23 mouse cellular contexts compared by ENCODE assay signal in genomic region chr10:86134848-86135247, GRCm38 (mm10).
DNase-seq lines count a peak whose midpoint lies in the region; ATAC-seq lines count a peak whose summit lies in the region.
"Had no signal": no experiment of that assay in that cellular context is flagged by ENCODE, and none has a peak within 500 bp of the region (broad histone marks: within the 10 kb centered on the region; RNA-seq: fewer than 3 reads in every experiment).

No protein-coding gene starts in this region.

- ATAC-seq in embryonic facial prominence, embryonic 14.5 days (ENCODE audit: low read depth), result no peak
- ATAC-seq: forebrain, embryonic 15.5 days; hindbrain, postnatal 0 days; inflammation-experienced regulatory T-cells, adult 6 months; Patski had no signal

- 71% methylated on average over 6 of the region's 6 CpGs for WGBS in embryonic facial prominence, embryonic 14.5 days
- WGBS in embryonic facial prominence, embryonic 10.5 days, result 79% methylated on average over 6 of the region's 6 CpGs

- H3K9me3 ChIP-seq in embryonic facial prominence, embryonic 14.5 days (ENCODE audit: control insufficient read depth, low read length), result no peaks in the 10 kb centered on the region
- H3K9me3 ChIP-seq in embryonic facial prominence, embryonic 10.5 days, result no peaks in the 10 kb centered on the region
- H3K9me3 ChIP-seq: embryonic facial prominence, embryonic 12.5 days; forebrain, embryonic 12.5 days; forebrain, embryonic 15.5 days; hindbrain, embryonic 10.5 days; hindbrain, embryonic 13.5 days had no signal

- no peak overlapping the region for H3K4me3 ChIP-seq in embryonic facial prominence, embryonic 14.5 days (ENCODE audit: low read depth, low read length)
- H3K4me3 ChIP-seq in embryonic facial prominence, embryonic 10.5 days, result no peak overlapping the region
- H3K4me3 ChIP-seq: embryonic facial prominence, embryonic 12.5 days; erythroblast, embryonic 14.5 days; forebrain, embryonic 12.5 days; forebrain, embryonic 15.5 days; hindbrain, embryonic 10.5 days; hindbrain, embryonic 13.5 days had no signal

- no peak overlapping the region for H3K27ac ChIP-seq in embryonic facial prominence, embryonic 14.5 days (replicated peaks; ENCODE audit: low read depth, low read length)
- no peak overlapping the region for H3K27ac ChIP-seq in embryonic facial prominence, embryonic 10.5 days (replicated peaks)
- H3K27ac ChIP-seq: embryonic facial prominence, embryonic 12.5 days; forebrain, embryonic 12.5 days; forebrain, embryonic 15.5 days; hindbrain, embryonic 10.5 days; hindbrain, embryonic 13.5 days; hindbrain, postnatal 0 days had no signal

- H3K4me1 ChIP-seq in embryonic facial prominence, embryonic 14.5 days (ENCODE audit: control insufficient read depth, insufficient read depth, low read length), result no peaks in the 10 kb centered on the region
- H3K4me1 ChIP-seq in embryonic facial prominence, embryonic 10.5 days, result peaks cover 8% of the 10 kb centered on the region
- H3K4me1 ChIP-seq: forebrain, embryonic 12.5 days; forebrain, embryonic 15.5 days; hindbrain, embryonic 13.5 days had no signal

- no peak overlapping the region for H3K9ac ChIP-seq in embryonic facial prominence, embryonic 14.5 days (ENCODE audit: low read depth, low read length)
- H3K9ac ChIP-seq: embryonic facial prominence, embryonic 12.5 days; forebrain, embryonic 12.5 days; forebrain, embryonic 15.5 days; hindbrain, embryonic 13.5 days had no signal

- H3K4me2 ChIP-seq in embryonic facial prominence, embryonic 14.5 days (ENCODE audit: low read depth, low read length), result no peak overlapping the region
- H3K4me2 ChIP-seq: embryonic facial prominence, embryonic 12.5 days; forebrain, embryonic 12.5 days; forebrain, embryonic 15.5 days; heart, embryonic 11.5 days; hindbrain, embryonic 13.5 days had no signal

- intact Hi-C loops in left cerebral cortex, postnatal 10 days (cut with DNase I), result no loop called here

- H3K36me3 ChIP-seq in embryonic facial prominence, embryonic 14.5 days (ENCODE audit: control insufficient read depth, insufficient read depth, low read length), result no peaks in the 10 kb centered on the region
- H3K36me3 ChIP-seq in embryonic facial prominence, embryonic 10.5 days (replicated peaks), result no peaks in the 10 kb centered on the region
- H3K36me3 ChIP-seq: embryonic facial prominence, embryonic 12.5 days; forebrain, embryonic 12.5 days; forebrain, embryonic 15.5 days; hindbrain, embryonic 10.5 days; hindbrain, embryonic 13.5 days had no signal

- peak; percentile 21 for DNase-seq in embryonic facial prominence, embryonic 14.5 days (ENCODE audit: low spot score)
- no peak for DNase-seq in embryonic facial prominence, embryonic 10.5 days (ENCODE audit: low spot score)
- DNase-seq in kidney, postnatal 10 days, result peak; percentile 3
- no peak for DNase-seq in kidney, postnatal 14 days
- DNase-seq in NIH3T3 (ENCODE audit: low read depth), result peak; percentile 45
- no peak for DNase-seq in left cerebral cortex, postnatal 10 days (ENCODE audit: extremely low spot score in 1 of 2, low spot score in 2 of 2)
- DNase-seq: adrenal gland, postnatal 10 days; adrenal gland, postnatal 36 days; cerebellum, adult 18-20 months; cerebellum, adult 9-10 months; cerebellum, postnatal 14 days; gastrocnemius, postnatal 25 days; heart, postnatal 36 days had no signal

- no peaks in the 10 kb centered on the region for H3K27me3 ChIP-seq in embryonic facial prominence, embryonic 14.5 days (replicated peaks; ENCODE audit: control insufficient read depth, insufficient read depth, low read length)
- H3K27me3 ChIP-seq in embryonic facial prominence, embryonic 10.5 days (replicated peaks; ENCODE audit: low read depth, poor library complexity, severe bottlenecking), result no peaks in the 10 kb centered on the region
- H3K27me3 ChIP-seq: embryonic facial prominence, embryonic 12.5 days; forebrain, embryonic 12.5 days; forebrain, embryonic 15.5 days; hindbrain, embryonic 13.5 days; Patski had no signal

Comparison
In these comparisons a context has a peak if more than half of its experiments do, and no peak if none do; other contexts are left out.
1. DNase-seq: peak in embryonic facial prominence, embryonic 14.5 days (single experiment), kidney, postnatal 10 days (single experiment) and NIH3T3 (single experiment); none in embryonic facial prominence, embryonic 10.5 days (single experiment), kidney, postnatal 14 days (single experiment) and left cerebral cortex, postnatal 10 days (0 of 2).